Mouse (Mus musculus): ENCODE data around the gene Nt5c3b. TPM values are rescaled to one million over a fixed set of nuclear protein-coding genes. Genes with fewer than 3 reads are reported as not detected.

The Nt5c3b gene
- polyA plus RNA-seq, 1 experiment, result 40.8 TPM

DNA sequence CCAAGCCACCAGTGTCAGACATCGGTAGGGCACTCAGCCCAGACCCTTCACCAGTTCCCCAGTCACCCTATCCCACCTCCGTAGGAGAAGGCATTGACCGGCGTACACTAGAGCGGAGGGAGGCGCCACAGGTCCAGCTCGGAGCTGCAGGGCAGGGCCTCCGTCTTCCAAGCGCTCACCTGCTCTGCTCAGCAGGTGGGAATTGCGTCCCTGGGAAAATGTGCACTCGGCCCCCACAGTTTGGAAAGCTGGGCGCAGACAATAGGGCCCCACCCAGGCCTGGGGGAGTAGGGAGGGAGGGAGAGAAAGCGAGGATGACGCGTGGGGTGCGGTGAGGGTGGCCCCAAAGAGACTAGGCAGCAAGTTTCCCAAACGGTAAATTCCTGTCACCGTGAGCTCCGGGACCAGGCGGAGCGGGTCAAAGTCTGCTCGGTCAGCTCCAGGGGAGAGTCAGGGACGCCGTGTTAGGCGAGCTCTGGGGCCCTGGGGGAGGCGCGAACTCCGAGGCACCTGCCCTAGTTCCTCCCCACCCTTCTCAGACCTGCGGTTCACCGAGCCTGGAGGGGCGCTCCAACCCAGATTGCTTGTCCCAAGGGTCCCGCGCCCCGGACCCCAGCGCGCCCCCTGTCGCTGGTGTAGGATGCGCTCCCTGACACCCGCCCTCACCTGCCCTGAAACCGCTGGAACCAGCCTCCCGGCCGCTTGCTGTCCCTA, 44.6 kb downstream of the Nt5c3b start:
- Histone ChIP-seq H3K27ac (ENCODE audit: insufficient read depth, low read length) (peak overlapping the region; percentile 56), H3K4me1 (ENCODE audit: control insufficient read depth, insufficient read depth, insufficient read length) (peaks cover 9% of the 10 kb centered on the region; the same call in 1 of the 2 replicates), H3K4me3 (ENCODE audit: extremely low read depth, insufficient read depth, insufficient read length) (peak overlapping the region; percentile 66), H3K27me3 (ENCODE audit: control insufficient read depth, insufficient read depth, low read length) (no peaks in the 10 kb centered on the region), H3K36me3 (ENCODE audit: control insufficient read depth, insufficient read depth, low read length) (no peaks in the 10 kb centered on the region)
- no peak for DNase-seq (ENCODE audit: low read depth in 1 of 2, low spot score in 2 of 2)
- 4% methylated on average over 42 of the region's 42 CpGs for WGBS
- no peak for TF ChIP-seq POLR2A (IDR thresholded peaks at IDR 0.05; ENCODE audit: low read depth, low read length)
- no peak for TF ChIP-seq CTCF (IDR thresholded peaks at IDR 0.05; ENCODE audit: extremely low read depth, insufficient read depth, insufficient read length, insufficient replicate concordance)

DNA sequence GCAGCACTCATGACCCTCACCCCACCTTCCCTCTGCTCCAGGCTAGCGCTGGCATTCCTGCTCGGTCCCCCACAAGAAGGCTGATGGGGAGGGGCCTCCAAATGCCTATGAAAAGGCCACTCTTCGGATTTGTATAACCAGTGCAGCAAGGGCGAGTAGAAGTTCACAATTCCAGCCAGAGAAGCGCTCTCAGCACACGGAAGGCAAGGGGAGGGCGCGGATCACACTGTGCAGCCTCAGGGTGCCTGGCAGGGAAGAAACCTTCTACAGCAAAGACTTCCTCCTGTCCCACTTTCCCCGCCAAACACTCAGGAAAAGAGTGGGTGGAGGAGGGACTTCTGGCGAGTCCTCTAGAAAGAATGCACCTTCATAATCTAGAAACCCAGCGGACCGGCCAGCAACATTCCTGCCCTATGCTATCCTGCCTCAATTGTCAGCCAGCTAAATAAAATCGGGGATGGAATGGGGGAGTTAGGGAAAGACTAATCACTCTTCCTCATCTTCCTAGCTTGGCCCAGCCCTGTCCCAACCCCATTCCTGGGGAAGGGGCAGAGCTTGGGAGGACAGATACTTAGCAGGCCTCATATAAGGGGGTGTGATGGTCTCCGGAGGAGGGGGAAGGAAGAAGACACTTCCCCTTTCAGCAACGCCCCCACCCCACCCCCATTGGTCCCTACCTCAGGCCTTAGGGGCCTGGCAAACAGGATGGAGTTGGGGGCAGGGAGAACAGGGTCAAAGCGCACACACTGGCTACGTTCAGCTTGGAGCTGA, 45.6 kb downstream of the Nt5c3b start:
- TF ChIP-seq CTCF (IDR thresholded peaks at IDR 0.05; ENCODE audit: extremely low read depth, insufficient read depth, insufficient read length, insufficient replicate concordance) (no peak), POLR2A (IDR thresholded peaks at IDR 0.05; ENCODE audit: low read depth, low read length) (no peak)
- Histone ChIP-seq H3K4me3 (ENCODE audit: extremely low read depth, insufficient read depth, insufficient read length) (peak overlapping the region; percentile 15; the same call in 1 of the 2 replicates), H3K4me1 (ENCODE audit: control insufficient read depth, insufficient read depth, insufficient read length) (peaks cover 9% of the 10 kb centered on the region; the same call in 1 of the 2 replicates), H3K27ac (ENCODE audit: insufficient read depth, low read length) (no peak overlapping the region), H3K27me3 (ENCODE audit: control insufficient read depth, insufficient read depth, low read length) (no peaks in the 10 kb centered on the region), H3K36me3 (ENCODE audit: control insufficient read depth, insufficient read depth, low read length) (no peaks in the 10 kb centered on the region)
- 57% methylated on average over 17 of the region's 17 CpGs for WGBS
- no peak for DNase-seq (ENCODE audit: low read depth in 1 of 2, low spot score in 2 of 2)

DNA sequence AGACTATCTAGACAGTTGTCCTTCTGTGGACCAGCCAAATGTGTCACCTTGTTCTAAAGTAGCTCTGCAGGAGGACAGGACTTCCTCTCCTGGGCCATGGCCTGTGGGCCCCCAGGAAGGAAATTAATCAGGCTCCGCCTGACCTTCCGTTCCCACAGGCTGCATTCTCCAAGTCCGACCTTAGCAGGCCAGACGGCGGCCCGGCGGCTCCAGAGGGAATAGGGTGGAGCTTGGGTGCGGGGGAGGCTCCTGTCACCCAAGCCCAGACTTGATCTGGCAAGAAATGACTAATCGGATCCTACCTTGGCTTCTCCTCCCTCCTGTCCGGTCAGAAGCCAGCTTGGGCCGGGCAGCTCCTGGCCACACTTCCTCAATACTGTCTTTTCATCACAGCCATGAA, 46.4 kb downstream of the Nt5c3b start:
- no peaks in the 10 kb centered on the region for H3K27me3 ChIP-seq (ENCODE audit: control insufficient read depth, insufficient read depth, low read length)
- H3K4me1 ChIP-seq (ENCODE audit: control insufficient read depth, insufficient read depth, insufficient read length), result peaks cover 9% of the 10 kb centered on the region; the same call in 1 of the 2 replicates
- H3K4me3 ChIP-seq (ENCODE audit: extremely low read depth, insufficient read depth, insufficient read length), result no peak overlapping the region; the same call in 1 of the 2 replicates
- DNase-seq (ENCODE audit: low read depth in 1 of 2, low spot score in 2 of 2), result no peak
- 42% methylated on average over 11 of the region's 11 CpGs for WGBS
- no peak for TF ChIP-seq POLR2A (IDR thresholded peaks at IDR 0.05; ENCODE audit: low read depth, low read length)
- no peak for TF ChIP-seq CTCF (IDR thresholded peaks at IDR 0.05; ENCODE audit: extremely low read depth, insufficient read depth, insufficient read length, insufficient replicate concordance)
- no peak overlapping the region for H3K27ac ChIP-seq (ENCODE audit: insufficient read depth, low read length)
- H3K36me3 ChIP-seq (ENCODE audit: control insufficient read depth, insufficient read depth, low read length), result no peaks in the 10 kb centered on the region

DNA sequence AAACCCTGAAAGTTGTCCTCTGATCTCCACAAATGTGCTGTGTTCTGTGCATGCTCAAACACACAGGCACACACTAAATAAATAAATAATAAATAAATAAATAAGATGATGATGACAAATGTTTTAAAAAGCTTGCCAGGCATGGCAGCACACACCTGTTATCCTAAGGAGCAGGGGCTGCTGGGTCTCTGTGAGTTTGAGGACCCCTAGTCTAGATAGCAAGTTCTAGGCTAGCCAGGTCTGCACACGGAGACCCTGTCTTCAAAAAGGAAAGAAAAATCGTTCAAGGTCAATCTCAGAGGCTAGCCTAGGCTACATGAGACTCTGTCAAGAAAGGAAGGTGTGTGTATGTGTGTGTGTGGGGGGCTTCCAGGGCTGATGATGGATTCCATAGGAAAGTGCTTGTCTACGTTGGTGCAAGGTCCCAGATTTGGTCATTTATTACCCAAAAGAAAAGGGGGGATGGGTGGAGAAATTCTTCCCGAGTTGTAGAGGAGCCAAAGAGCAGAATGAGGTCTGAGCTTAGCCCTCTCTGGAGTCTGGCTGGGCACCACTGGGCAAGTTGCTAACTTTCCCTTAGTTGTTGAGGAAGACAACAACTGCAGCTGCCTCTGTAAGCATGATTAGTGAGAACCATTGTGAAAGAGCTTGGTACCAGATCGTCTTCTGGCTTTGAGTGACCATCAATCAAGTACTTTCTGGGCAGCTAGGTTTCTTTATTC, 47.1 kb downstream of the Nt5c3b start:
- Histone ChIP-seq H3K36me3 (ENCODE audit: control insufficient read depth, insufficient read depth, low read length) (no peaks in the 10 kb centered on the region), H3K4me1 (ENCODE audit: control insufficient read depth, insufficient read depth, insufficient read length) (peaks cover 9% of the 10 kb centered on the region; the same call in 1 of the 2 replicates), H3K27me3 (ENCODE audit: control insufficient read depth, insufficient read depth, low read length) (no peaks in the 10 kb centered on the region), H3K4me3 (ENCODE audit: extremely low read depth, insufficient read depth, insufficient read length) (no peak overlapping the region), H3K27ac (ENCODE audit: insufficient read depth, low read length) (no peak overlapping the region)
- no peak for DNase-seq (ENCODE audit: low read depth in 1 of 2, low spot score in 2 of 2)
- 71% methylated on average over 5 of the region's 5 CpGs for WGBS
- no peak for TF ChIP-seq CTCF (IDR thresholded peaks at IDR 0.05; ENCODE audit: extremely low read depth, insufficient read depth, insufficient read length, insufficient replicate concordance)
- no peak for TF ChIP-seq POLR2A (IDR thresholded peaks at IDR 0.05; ENCODE audit: low read depth, low read length)

DNA sequence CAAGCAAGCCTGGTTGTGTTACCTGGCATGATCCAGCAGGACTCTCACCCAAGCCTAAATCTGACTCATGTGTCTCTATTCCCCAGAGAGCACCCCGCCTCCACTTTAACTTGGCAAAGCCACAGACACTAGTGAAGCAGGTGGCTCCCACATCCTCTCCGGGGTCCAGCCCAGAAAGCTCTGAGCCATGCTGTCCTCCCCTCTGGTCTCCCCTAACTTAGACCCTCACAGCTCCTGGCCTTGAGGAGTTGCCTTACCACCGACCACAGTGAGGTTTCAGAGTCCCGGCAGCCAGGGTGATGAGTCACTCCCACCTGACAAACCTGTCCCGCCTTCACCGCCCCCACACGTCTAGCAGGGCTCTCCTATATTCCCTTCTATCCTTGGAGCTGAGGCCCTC, 47.9 kb downstream of the Nt5c3b start:
- no peak for TF ChIP-seq CTCF (IDR thresholded peaks at IDR 0.05; ENCODE audit: extremely low read depth, insufficient read depth, insufficient read length, insufficient replicate concordance)
- no peak for TF ChIP-seq POLR2A (IDR thresholded peaks at IDR 0.05; ENCODE audit: low read depth, low read length)
- 26% methylated on average over 7 of the region's 7 CpGs for WGBS
- Histone ChIP-seq H3K36me3 (ENCODE audit: control insufficient read depth, insufficient read depth, low read length) (no peaks in the 10 kb centered on the region), H3K27me3 (ENCODE audit: control insufficient read depth, insufficient read depth, low read length) (no peaks in the 10 kb centered on the region), H3K27ac (ENCODE audit: insufficient read depth, low read length) (no peak overlapping the region), H3K4me3 (ENCODE audit: extremely low read depth, insufficient read depth, insufficient read length) (no peak overlapping the region), H3K4me1 (ENCODE audit: control insufficient read depth, insufficient read depth, insufficient read length) (peaks cover 9% of the 10 kb centered on the region; the same call in 1 of the 2 replicates)
- DNase-seq (ENCODE audit: low read depth in 1 of 2, low spot score in 2 of 2), result no peak

DNA sequence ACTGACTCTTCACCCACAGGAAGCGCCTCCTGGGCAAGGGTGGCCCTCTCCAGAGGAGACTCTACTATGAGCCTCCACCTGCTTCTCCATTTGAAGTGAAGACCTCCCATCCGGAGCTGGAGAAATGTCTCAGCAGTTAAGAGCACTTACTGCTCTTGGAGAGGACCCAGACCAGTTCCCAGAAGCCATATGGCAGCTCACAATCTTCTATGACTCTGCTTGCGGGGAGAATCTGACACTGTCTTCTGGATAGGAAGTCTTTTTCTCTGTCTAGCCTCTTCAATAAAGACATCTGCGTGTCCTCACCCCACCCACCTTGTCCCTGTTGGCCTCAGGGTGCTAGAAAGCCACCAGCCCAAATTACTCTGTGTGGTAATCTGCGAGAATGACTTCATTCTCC, 48.6 kb downstream of the Nt5c3b start:
- Histone ChIP-seq H3K27me3 (ENCODE audit: control insufficient read depth, insufficient read depth, low read length) (no peaks in the 10 kb centered on the region), H3K27ac (ENCODE audit: insufficient read depth, low read length) (no peak overlapping the region), H3K4me1 (ENCODE audit: control insufficient read depth, insufficient read depth, insufficient read length) (peaks cover 9% of the 10 kb centered on the region; the same call in 1 of the 2 replicates), H3K36me3 (ENCODE audit: control insufficient read depth, insufficient read depth, low read length) (no peaks in the 10 kb centered on the region), H3K4me3 (ENCODE audit: extremely low read depth, insufficient read depth, insufficient read length) (no peak overlapping the region)
- 71% methylated on average over 5 of the region's 5 CpGs for WGBS
- no peak for DNase-seq (ENCODE audit: low read depth in 1 of 2, low spot score in 2 of 2)
- no peak for TF ChIP-seq POLR2A (IDR thresholded peaks at IDR 0.05; ENCODE audit: low read depth, low read length)
- no peak for TF ChIP-seq CTCF (IDR thresholded peaks at IDR 0.05; ENCODE audit: extremely low read depth, insufficient read depth, insufficient read length, insufficient replicate concordance)
